ENCODE assay signal across 7 mouse cellular contexts in genomic region chr5:114570791-114571450, GRCm38 (mm10). TPM values are rescaled to one million over a fixed set of nuclear protein-coding genes. Genes with fewer than 3 reads are reported as not detected.
DNase-seq lines count a peak whose midpoint lies in the region; ATAC-seq and TF ChIP-seq lines count a peak whose summit lies in the region.

No protein-coding gene starts in this region.

- no peak overlapping the region for H3K27ac ChIP-seq in left cerebral cortex, adult 2 months
- H3K27ac ChIP-seq in forebrain, embryonic 14.5 days (ENCODE audit: low read depth, low read length) = peak overlapping the region; percentile 79
- H3K27ac ChIP-seq in liver, embryonic 12.5 days = no peak overlapping the region
- H3K27ac ChIP-seq in small intestine, adult 2 months (ENCODE audit: insufficient read depth, low read depth, low read length) = no peak overlapping the region

- no peak for ATAC-seq in forebrain, embryonic 14.5 days
- ATAC-seq in liver, embryonic 12.5 days = no peak

- no peak for TF ChIP-seq CTCF in left cerebral cortex, adult 2 months (IDR thresholded peaks at IDR 0.05)
- TF ChIP-seq CTCF in small intestine, adult 2 months (IDR thresholded peaks at IDR 0.05; ENCODE audit: extremely low read depth, insufficient read length, insufficient replicate concordance, low read depth, low read length) = no peak

- H3K27me3 ChIP-seq in forebrain, embryonic 14.5 days (replicated peaks; ENCODE audit: control insufficient read depth, insufficient read depth, low read length) = peaks cover 12% of the 10 kb centered on the region
- peaks cover 92% of the 10 kb centered on the region for H3K27me3 ChIP-seq in liver, embryonic 12.5 days (replicated peaks)
- H3K27me3 ChIP-seq in small intestine, adult 2 months (ENCODE audit: control insufficient read depth, insufficient read depth, low read length) = peaks cover 19% of the 10 kb centered on the region

- peak overlapping the region; percentile 49 for H3K4me3 ChIP-seq in left cerebral cortex, adult 2 months
- H3K4me3 ChIP-seq in forebrain, embryonic 14.5 days (ENCODE audit: low read depth, low read length) = peak overlapping the region; percentile 36
- H3K4me3 ChIP-seq in liver, embryonic 12.5 days = peak overlapping the region; percentile 33
- peak overlapping the region; percentile 12 for H3K4me3 ChIP-seq in small intestine, adult 2 months (ENCODE audit: low read depth, low read length)

- TF ChIP-seq POLR2A in small intestine, adult 2 months (IDR thresholded peaks at IDR 0.05; ENCODE audit: low read depth, low read length) = no peak

- DNase-seq in left cerebral cortex, adult 2 months (ENCODE audit: extremely low spot score in 1 of 2, low spot score in 2 of 2) = no peak
- DNase-seq in left cerebral cortex, postnatal 4 days = no peak
- no peak for DNase-seq in forebrain, embryonic 14.5 days (ENCODE audit: low spot score)
- no peak for DNase-seq in Muller cell, postnatal 12 days (ENCODE audit: inconsistent ontology term)
- no peak for DNase-seq in layer of hippocampus, adult 9-10 months (ENCODE audit: low spot score)

- WGBS in forebrain, embryonic 14.5 days = 1% methylated on average over 14 of the region's 14 CpGs
- WGBS in liver, embryonic 12.5 days (ENCODE audit: insufficient replicate concordance) = 9% methylated on average over 14 of the region's 14 CpGs
- 14% methylated on average over 14 of the region's 14 CpGs for WGBS in small intestine, adult 2 months

- H3K9ac ChIP-seq in forebrain, embryonic 14.5 days (ENCODE audit: low read length) = peak overlapping the region; percentile 61
- no peak overlapping the region for H3K9ac ChIP-seq in liver, embryonic 12.5 days

- H3K9me3 ChIP-seq in forebrain, embryonic 14.5 days (replicated peaks; ENCODE audit: control insufficient read depth, low read length) = no peaks in the 10 kb centered on the region
- no peaks in the 10 kb centered on the region for H3K9me3 ChIP-seq in liver, embryonic 12.5 days (replicated peaks)

- H3K36me3 ChIP-seq in forebrain, embryonic 14.5 days (ENCODE audit: control insufficient read depth, insufficient read depth, low read length) = no peaks in the 10 kb centered on the region
- no peaks in the 10 kb centered on the region for H3K36me3 ChIP-seq in liver, embryonic 12.5 days
- H3K36me3 ChIP-seq in small intestine, adult 2 months (ENCODE audit: control insufficient read depth, insufficient read depth, low read length) = no peaks in the 10 kb centered on the region

- peaks cover 56% of the 10 kb centered on the region for H3K4me1 ChIP-seq in forebrain, embryonic 14.5 days (ENCODE audit: control insufficient read depth, insufficient read depth, low read length)
- peaks cover 57% of the 10 kb centered on the region for H3K4me1 ChIP-seq in liver, embryonic 12.5 days
- peaks cover 13% of the 10 kb centered on the region for H3K4me1 ChIP-seq in small intestine, adult 2 months (ENCODE audit: control insufficient read depth, insufficient read depth, insufficient read length, low read length)

- peak overlapping the region; percentile 92 for H3K4me2 ChIP-seq in forebrain, embryonic 14.5 days (ENCODE audit: low read length)
- peak overlapping the region; percentile 47 for H3K4me2 ChIP-seq in liver, embryonic 12.5 days

- intact Hi-C loops in left cerebral cortex, adult 2 months (cut with DNase I) = no loop called here
- intact Hi-C loops in left cerebral cortex, postnatal 4 days (cut with DNase I) = no loop called here

RNA-seq across cellular contexts. Expression of gene Fam222a, which starts 3.1 kb away (rescaled TPM):
- total RNA-seq in left cerebral cortex, adult 2 months (2021) = 1 to 10 TPM; 7.9 to 9.0 TPM
- total RNA-seq in left cerebral cortex, postnatal 4 days (2021) = 10 to 100 TPM in 1 of 2 experiments, 1 to 10 TPM in 1; 8.7 to 10.4 TPM
- polyA plus RNA-seq in forebrain, embryonic 14.5 days (2014; fragmentation: Nextera tagmentation; extraction: Ambion mirVana) = 4.5 and 5.0 TPM in 2 replicates
- 1.3 and 1.4 TPM in 2 replicates for polyA plus RNA-seq in liver, embryonic 12.5 days (2016; fragmentation: Nextera tagmentation; extraction: Ambion mirVana)
- polyA plus RNA-seq in small intestine, adult 2 months (2012; rRNA removed) = 2.8 and 5.3 TPM in 2 replicates
